Mouse (Mus musculus): ENCODE measurements around the gene Eaf1. TPM values are rescaled to one million over a fixed set of nuclear protein-coding genes. Genes with fewer than 3 reads are reported as not detected.

The Eaf1 gene
- polyA plus RNA-seq, 1 experiment from 2014 or later = 21.8 TPM

DNA sequence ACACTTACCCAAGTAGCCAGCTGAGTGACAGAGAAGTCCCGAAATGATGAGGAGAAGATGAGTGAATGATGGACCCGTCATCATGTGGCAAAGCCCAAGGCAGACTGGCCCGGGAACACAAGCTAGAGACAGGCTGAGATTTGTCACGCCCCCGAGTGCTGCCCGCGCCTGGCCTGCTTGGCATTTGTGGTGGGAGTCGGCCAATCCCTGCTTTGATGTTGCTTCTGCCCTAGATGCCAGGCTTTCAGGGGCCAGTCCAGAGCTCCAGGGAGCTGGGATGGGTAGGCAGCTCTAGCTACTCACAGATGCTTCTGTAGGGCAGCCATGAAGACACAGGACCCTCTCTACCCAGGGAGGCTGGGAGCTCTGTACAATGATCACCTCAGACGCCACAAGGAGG lies 63.6 kb downstream of the Eaf1 start:
- WGBS = 88% methylated on average over 9 of the region's 9 CpGs
- DNase-seq (ENCODE audit: low spot score) = no peak
- Histone ChIP-seq H3K9me3 (replicated peaks) (no peaks in the 10 kb centered on the region), H3K4me3 (no peak overlapping the region), H3K36me3 (no peaks in the 10 kb centered on the region), H3K27ac (replicated peaks) (no peak overlapping the region), H3K27me3 (ENCODE audit: low read depth, poor library complexity, severe bottlenecking) (no peaks in the 10 kb centered on the region), H3K4me1 (peaks cover 5% of the 10 kb centered on the region; the same call in 1 of the 2 replicates)

GRCm38 (mm10) chr14:31559216-31559615 lies 65.0 kb downstream of the Eaf1 start:
- no peak overlapping the region for H3K27ac ChIP-seq (replicated peaks)
- no peak for DNase-seq (ENCODE audit: low spot score)
- H3K4me1 ChIP-seq = peaks cover 5% of the 10 kb centered on the region; the same call in 1 of the 2 replicates
- H3K27me3 ChIP-seq (ENCODE audit: low read depth, poor library complexity, severe bottlenecking) = no peaks in the 10 kb centered on the region
- no peaks in the 10 kb centered on the region for H3K36me3 ChIP-seq
- H3K4me3 ChIP-seq = no peak overlapping the region
- no peaks in the 10 kb centered on the region for H3K9me3 ChIP-seq (replicated peaks)
- WGBS = 62% methylated on average over 5 of the region's 5 CpGs

Other genes with a start within 250 kb of the Eaf1 start
- gene Phf7, start 243.1 kb upstream of the Eaf1 start, polyA plus RNA-seq (2016; fragmentation: Nextera tagmentation; extraction: Ambion mirVana) = 13.4 and 13.5 TPM in 2 replicates
- gene Bap1, start 242.9 kb upstream of the Eaf1 start, polyA plus RNA-seq (2016; fragmentation: Nextera tagmentation; extraction: Ambion mirVana) = 136 and 151 TPM in 2 replicates
- 7.4 and 7.7 TPM in 2 replicates for gene Dnah1, start 170.5 kb upstream of the Eaf1 start, polyA plus RNA-seq (2016; fragmentation: Nextera tagmentation; extraction: Ambion mirVana)
- gene Capn7, start 157.8 kb upstream of the Eaf1 start, polyA plus RNA-seq (2016; fragmentation: Nextera tagmentation; extraction: Ambion mirVana) = 28.9 and 35.5 TPM in 2 replicates
- 17.3 and 22.8 TPM in 2 replicates for gene Sh3bp5, start 58.3 kb upstream of the Eaf1 start, polyA plus RNA-seq (2016; fragmentation: Nextera tagmentation; extraction: Ambion mirVana)
- 80.7 and 81.5 TPM in 2 replicates for gene Mettl6, start 641 bp downstream of the Eaf1 start, polyA plus RNA-seq (2016; fragmentation: Nextera tagmentation; extraction: Ambion mirVana)
- 0.05 and 0.16 TPM in 2 replicates for gene Colq, start 96.9 kb downstream of the Eaf1 start, polyA plus RNA-seq (2016; fragmentation: Nextera tagmentation; extraction: Ambion mirVana)
- gene Gm49387, start 146.5 kb downstream of the Eaf1 start, polyA plus RNA-seq (2016; fragmentation: Nextera tagmentation; extraction: Ambion mirVana) = 0.12 and 1.4 TPM in 2 replicates
- gene Btd, start 146.6 kb downstream of the Eaf1 start, polyA plus RNA-seq (2016; fragmentation: Nextera tagmentation; extraction: Ambion mirVana) = 15.5 and 16.4 TPM in 2 replicates
- gene Hacl1, start 146.9 kb downstream of the Eaf1 start, polyA plus RNA-seq (2016; fragmentation: Nextera tagmentation; extraction: Ambion mirVana) = 7.2 and 9.5 TPM in 2 replicates

Data from midbrain, embryonic 10.5 days (tissue).